Mouse (Mus musculus) CH12.LX (cell line): ENCODE data around the gene Arrdc1.
"Not testable (repeated sequence)": the region's sequence is repeated elsewhere in the genome, so short reads cannot be mapped to it uniquely, and the experiment has no call there.

Experiments used
- CHD2 ChIP-seq: IDR thresholded peaks from 2 replicates; pipeline ENCODE4 v1.6.1; 2011; ENCODE audit warnings: low read length, improper control_type of control experiment
- CTCF ChIP-seq, 2 experiments: IDR thresholded peaks in 1 of 2; conservative IDR thresholded peaks in 1 of 2; 2 replicates each; pipeline ENCODE4 v1.5.1; 2011 to 2012; ENCODE audit warnings: low read depth in 2 of 2, low read length in 2 of 2, improper control_type of control experiment in 1 of 2, inconsistent platforms in 1 of 2, mild to moderate bottlenecking in 1 of 2, moderate library complexity in 1 of 2
- E2F4 ChIP-seq: IDR thresholded peaks from 2 replicates; pipeline ENCODE4 v1.6.1; 2011; ENCODE audit warnings: low read depth, low read length, improper control_type of control experiment; ENCODE audit not compliant: insufficient replicate concordance
- IRF4 ChIP-seq: IDR thresholded peaks from 2 replicates; pipeline ENCODE4 v1.6.1; 2014; ENCODE audit warnings: low read depth, mild to moderate bottlenecking, inconsistent platforms, low read length, improper control_type of control experiment
- MAFK ChIP-seq: IDR thresholded peaks from 2 replicates; pipeline ENCODE4 v1.6.1; 2011; ENCODE audit warnings: low read length, improper control_type of control experiment; ENCODE audit not compliant: insufficient replicate concordance
- MAX ChIP-seq: IDR thresholded peaks from 2 replicates; pipeline ENCODE4 v1.6.1; 2011; ENCODE audit warnings: low read length, improper control_type of control experiment
- MXI1 ChIP-seq: IDR thresholded peaks from 2 replicates; pipeline ENCODE4 v1.6.1; 2011; ENCODE audit warnings: mild to moderate bottlenecking, low read depth, low read length, improper control_type of control experiment
- NELFE ChIP-seq: IDR thresholded peaks from 2 replicates; pipeline ENCODE4 v1.6.1; 2011; ENCODE audit warnings: low read depth, low read length, improper control_type of control experiment
- POLR2A ChIP-seq: IDR thresholded peaks from 2 replicates; pipeline ENCODE4 v1.6.1; 2011; ENCODE audit warnings: low read depth, mild to moderate bottlenecking, improper control_type of control experiment, low read length
- POLR2AphosphoS2 ChIP-seq: IDR thresholded peaks from 2 replicates; pipeline ENCODE4 v1.6.1; 2011; ENCODE audit warnings: low read depth, low read length, improper control_type of control experiment
- RAD21 ChIP-seq: IDR thresholded peaks from 2 replicates; pipeline ENCODE4 v1.6.1; 2011; ENCODE audit warnings: low read depth, mild to moderate bottlenecking, low read length, improper control_type of control experiment, moderate library complexity
- TBP ChIP-seq: conservative IDR thresholded peaks from 2 replicates; pipeline ENCODE4 v1.6.1; 2011; ENCODE audit warnings: low read depth, low read length, improper control_type of control experiment
- USF1 ChIP-seq: IDR thresholded peaks from 2 replicates; pipeline ENCODE4 v1.6.1; 2014; ENCODE audit warnings: low read depth, mild to moderate bottlenecking, inconsistent platforms, low read length, improper control_type of control experiment
- ZC3H11A ChIP-seq: IDR thresholded peaks from 2 replicates; pipeline ENCODE4 v1.6.1; 2012; ENCODE audit warnings: low read depth, mild to moderate bottlenecking, inconsistent platforms, low read length, improper control_type of control experiment

DNA sequence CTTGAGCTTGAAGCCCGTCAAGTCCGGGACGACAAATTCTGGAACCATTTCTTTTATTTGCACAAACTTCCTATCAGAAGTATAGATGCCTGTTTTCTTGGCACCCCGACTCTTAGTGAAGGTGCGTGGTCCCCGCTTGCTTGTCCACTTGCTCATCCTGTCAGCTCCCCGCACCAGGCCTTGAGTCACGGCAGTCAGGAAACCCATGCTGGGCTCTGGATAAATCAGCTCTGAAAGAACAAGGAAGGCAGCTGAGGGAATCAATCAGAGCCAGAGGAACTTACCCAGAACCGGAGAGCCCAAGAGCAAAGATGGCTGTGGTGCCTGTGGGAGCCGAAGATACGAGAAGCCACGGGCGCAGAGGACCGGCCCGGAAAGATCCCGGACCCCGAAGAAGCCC lies 39.4 kb upstream of the Arrdc1 start:
- not testable (repeated sequence) for TF ChIP-seq POLR2A; CTCF (conservative IDR thresholded peaks at IDR 0.05 in 1 of 2, IDR thresholded peaks at IDR 0.05 in 1 of 2; ENCODE audit: low read depth in 2 of 2, low read length in 2 of 2); TBP; NELFE; MAX; POLR2AphosphoS2; E2F4; CHD2; USF1; MXI1; MAFK; ZC3H11A; IRF4; RAD21
